Mouse (Mus musculus) embryonic facial prominence, embryonic 13.5 days (tissue): ENCODE results near the gene Hcfc1. TPM values are rescaled to one million over a fixed set of nuclear protein-coding genes. Genes with fewer than 3 reads are reported as not detected.

ENCODE experiments used
- ATAC-seq: fragments of 200-750 bp; cut with Nextera tagmentation; 2 replicates; pipeline ENCODE4 v1.8.0; 2017; ENCODE audit warnings: low read depth; ENCODE audit not compliant: insufficient number of reproducible peaks, insufficient read depth, low FRiP score, low TSS enrichment
- H3K27ac ChIP-seq: fragments of 300-500 bp; sonication (generic); 2 replicates; pipeline ENCODE4 v1.5.1; 2015; ENCODE audit warnings: moderate library complexity, mild to moderate bottlenecking, inconsistent platforms
- H3K27me3 ChIP-seq: fragments of 300-500 bp; sonication (generic); 2 replicates; pipeline ENCODE4 v1.6.1; 2015; ENCODE audit warnings: mild to moderate bottlenecking, inconsistent platforms
- H3K36me3 ChIP-seq: fragments of 300-500 bp; sonication (generic); 2 replicates; pipeline ENCODE4 v1.6.1; 2015; ENCODE audit warnings: mild to moderate bottlenecking, inconsistent platforms
- H3K4me1 ChIP-seq: fragments of 300-500 bp; sonication (generic); 2 replicates; pipeline ENCODE4 v1.6.1; 2015; ENCODE audit warnings: inconsistent platforms
- H3K4me2 ChIP-seq: fragments of 300-500 bp; sonication (generic); 2 replicates; pipeline ENCODE4 v1.6.1; 2015; ENCODE audit warnings: moderate library complexity, mild to moderate bottlenecking, inconsistent platforms
- H3K4me3 ChIP-seq: fragments of 300-500 bp; sonication (generic); 2 replicates; pipeline ENCODE4 v1.5.1; 2015; ENCODE audit warnings: mild to moderate bottlenecking, inconsistent platforms
- H3K9ac ChIP-seq: fragments of 300-500 bp; sonication (generic); 2 replicates; pipeline ENCODE4 v1.6.1; 2015; ENCODE audit warnings: mild to moderate bottlenecking, inconsistent platforms
- H3K9me3 ChIP-seq: fragments of 300-500 bp; sonication (generic); 2 replicates; pipeline ENCODE4 v1.6.1; 2016; ENCODE audit warnings: inconsistent platforms
- WGBS: fragments of 180-500 bp; shearing (Covaris S2); methylation state at CpG from one replicate; pipeline ENCODE4 v1.1.7; 2015; ENCODE audit warnings: mixed read lengths; 5-methylcytosine and 5-hydroxymethylcytosine counted together
- polyA plus RNA-seq: library from polyadenylated mRNA; unstranded; fragments of >200 nt; fragmentation: Nextera tagmentation; extraction: Ambion mirVana; gene quantifications from 2 replicates; pipeline ENCODE4 v1.2.1, GENCODE M21; 2015

The Hcfc1 gene
- polyA plus RNA-seq, 1 experiment from 2014 or later: 65.4 TPM

DNA sequence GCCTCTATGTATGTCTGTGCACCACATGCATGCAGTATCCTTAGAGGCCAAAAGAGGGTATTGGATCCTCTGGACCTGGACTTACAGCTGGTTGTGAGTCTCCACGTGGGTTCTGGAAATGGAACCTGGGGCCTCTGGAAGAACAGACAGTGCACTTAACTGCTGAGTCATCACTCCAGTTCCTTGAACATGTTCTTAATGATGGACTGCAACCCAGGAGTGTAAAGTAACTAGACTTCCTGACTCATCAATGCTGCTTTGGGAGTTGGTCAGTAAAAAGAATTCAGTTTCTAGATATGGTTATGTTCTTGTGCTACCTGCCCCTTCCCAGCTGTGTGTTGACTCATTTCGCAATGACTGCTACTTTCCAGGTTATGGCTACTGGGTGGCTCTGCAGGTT, 34.3 kb downstream of the Hcfc1 start:
- Histone ChIP-seq H3K4me2 (no peak overlapping the region), H3K36me3 (no peaks in the 10 kb centered on the region), H3K9me3 (no peaks in the 10 kb centered on the region), H3K27me3 (no peaks in the 10 kb centered on the region; the same call in 1 of the 2 replicates), H3K4me3 (no peak overlapping the region), H3K9ac (no peak overlapping the region), H3K4me1 (no peaks in the 10 kb centered on the region), H3K27ac (no peak overlapping the region)
- WGBS: 81% methylated on average over 2 of the region's 2 CpGs
- ATAC-seq: no peak

- Histone ChIP-seq H3K4me3 (peak within 1 kb of the TSS; percentile 31), H3K9ac (no peak within 1 kb of the TSS), H3K4me2 (peak within 1 kb of the TSS; percentile 48), H3K27me3 (no peaks in the 10 kb centered on the region; the same call in 1 of the 2 replicates), H3K9me3 (no peaks in the 10 kb centered on the region), H3K4me1 (no peaks in the 10 kb centered on the region), H3K27ac (no peak within 1 kb of the TSS), H3K36me3 (no peaks in the 10 kb centered on the region)
- peak; percentile 62; the same call in 1 of the 2 replicates for ATAC-seq
- 38% methylated on average over 17 of the region's 17 CpGs for WGBS
These were observed 35.6 kb downstream of the Hcfc1 start, which contains the start of gene Renbp for GRCm38 (mm10) chrX:73930402-73931062. Renbp (minus strand) TSS chrX:73930850.

GRCm38 (mm10) chrX:73922550-73922882, 43.6 kb downstream of the Hcfc1 start:
- Histone ChIP-seq H3K9ac (peak overlapping the region; percentile 80), H3K27ac (0 out of 2 replicates have a peak overlapping the region, but pooled peaks have one; percentile 75)

GRCm38 (mm10) chrX:73921823-73922549, 44.2 kb downstream of the Hcfc1 start, which contains the start of the genes Arhgap4 and Naa10:
Arhgap4 (minus strand) TSS chrX:73921870.
Naa10 (minus strand) TSS chrX:73921944.
- Histone ChIP-seq H3K9ac (peak within 1 kb of the TSS; percentile 80), H3K4me2 (peak within 1 kb of the TSS; percentile 73), H3K9me3 (no peaks in the 10 kb centered on the region), H3K27me3 (no peaks in the 10 kb centered on the region), H3K4me1 (no peaks in the 10 kb centered on the region), H3K27ac (peak within 1 kb of the TSS; percentile 76), H3K4me3 (peak within 1 kb of the TSS; percentile 56), H3K36me3 (peaks cover 18% of the 10 kb centered on the region)
- WGBS: 22% methylated on average over 43 of the region's 43 CpGs
- ATAC-seq: peak; percentile 95

More at GRCm38 (mm10) chrX:73922550-73922882, 43.6 kb downstream of the Hcfc1 start:
- H3K4me3 ChIP-seq: peak overlapping the region; percentile 56
- peaks cover 13% of the 10 kb centered on the region for H3K36me3 ChIP-seq
- no peaks in the 10 kb centered on the region for H3K4me1 ChIP-seq
- H3K4me2 ChIP-seq: peak overlapping the region; percentile 73
- no peak for ATAC-seq
- no peaks in the 10 kb centered on the region for H3K27me3 ChIP-seq
- no peaks in the 10 kb centered on the region for H3K9me3 ChIP-seq
- 77% methylated on average over 8 of the region's 8 CpGs for WGBS

GRCm38 (mm10) chrX:73921285-73921822, 44.8 kb downstream of the Hcfc1 start:
- H3K9ac ChIP-seq: peak overlapping the region; percentile 80
- H3K4me2 ChIP-seq: peak overlapping the region; percentile 73
- peaks cover 18% of the 10 kb centered on the region for H3K36me3 ChIP-seq
- peak overlapping the region; percentile 76 for H3K27ac ChIP-seq
- H3K4me1 ChIP-seq: no peaks in the 10 kb centered on the region
- H3K27me3 ChIP-seq: no peaks in the 10 kb centered on the region
- ATAC-seq: no peak
- H3K4me3 ChIP-seq: peak overlapping the region; percentile 56
- 30% methylated on average over 34 of the region's 34 CpGs for WGBS
- no peaks in the 10 kb centered on the region for H3K9me3 ChIP-seq

- Histone ChIP-seq H3K9me3 (no peaks in the 10 kb centered on the region), H3K4me2 (no peak overlapping the region), H3K27me3 (no peaks in the 10 kb centered on the region), H3K27ac (no peak overlapping the region), H3K9ac (no peak overlapping the region), H3K36me3 (peaks cover 18% of the 10 kb centered on the region), H3K4me1 (no peaks in the 10 kb centered on the region), H3K4me3 (no peak overlapping the region)
- ATAC-seq: no peak
- WGBS: 81% methylated on average over 5 of the region's 5 CpGs
These were observed 47.5 kb downstream of the Hcfc1 start for GRCm38 (mm10) chrX:73918631-73919030.

DNA sequence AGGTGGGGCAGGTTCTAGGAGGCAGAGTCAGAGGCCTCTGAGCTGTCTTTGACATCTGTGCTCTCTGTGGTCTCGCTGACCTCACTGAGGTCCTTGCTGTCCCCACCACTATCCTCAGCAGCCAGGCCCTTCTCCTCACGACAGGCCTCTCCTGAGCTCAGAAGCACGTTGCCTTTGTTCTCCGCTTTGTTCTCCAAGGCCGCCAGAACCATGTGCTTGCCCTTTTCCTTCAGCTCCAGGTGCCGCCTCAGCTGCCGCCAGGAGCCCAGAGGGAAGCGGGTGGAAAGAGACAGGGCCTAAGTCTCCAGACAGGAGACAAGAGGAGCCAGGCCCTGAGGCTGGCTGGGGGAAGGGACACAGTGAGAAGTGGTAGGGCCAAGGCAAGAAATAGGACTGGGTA, 49.2 kb downstream of the Hcfc1 start:
- no peak for ATAC-seq
- 81% methylated on average over 8 of the region's 8 CpGs for WGBS
- no peaks in the 10 kb centered on the region for H3K4me1 ChIP-seq
- H3K9me3 ChIP-seq: no peaks in the 10 kb centered on the region
- H3K4me3 ChIP-seq: no peak overlapping the region
- peaks cover 18% of the 10 kb centered on the region for H3K36me3 ChIP-seq
- no peak overlapping the region for H3K9ac ChIP-seq
- no peak overlapping the region for H3K4me2 ChIP-seq
- H3K27ac ChIP-seq: no peak overlapping the region
- no peaks in the 10 kb centered on the region for H3K27me3 ChIP-seq

GRCm38 (mm10) chrX:73914827-73915703, 51.1 kb downstream of the Hcfc1 start:
- peaks cover 18% of the 10 kb centered on the region for H3K36me3 ChIP-seq
- peak overlapping the region; percentile 78 for H3K27ac ChIP-seq
- no peak overlapping the region for H3K9ac ChIP-seq
- 25% methylated on average over 31 of the region's 31 CpGs for WGBS
- no peaks in the 10 kb centered on the region for H3K9me3 ChIP-seq
- H3K27me3 ChIP-seq: peaks cover 13% of the 10 kb centered on the region
- peak overlapping the region; percentile 50 for H3K4me2 ChIP-seq
- ATAC-seq: peak; percentile 93
- H3K4me1 ChIP-seq: no peaks in the 10 kb centered on the region
- peak overlapping the region; percentile 20 for H3K4me3 ChIP-seq

- Histone ChIP-seq H3K9me3 (no peaks in the 10 kb centered on the region), H3K4me2 (peak overlapping the region; percentile 53), H3K27ac (no peak overlapping the region), H3K27me3 (peaks cover 13% of the 10 kb centered on the region), H3K4me3 (no peak overlapping the region), H3K9ac (no peak overlapping the region), H3K4me1 (no peaks in the 10 kb centered on the region), H3K36me3 (no peaks in the 10 kb centered on the region)
- ATAC-seq: no peak
- WGBS: 87% methylated on average over 2 of the region's 2 CpGs
These were observed 54.6 kb downstream of the Hcfc1 start for GRCm38 (mm10) chrX:73911588-73911987.

DNA sequence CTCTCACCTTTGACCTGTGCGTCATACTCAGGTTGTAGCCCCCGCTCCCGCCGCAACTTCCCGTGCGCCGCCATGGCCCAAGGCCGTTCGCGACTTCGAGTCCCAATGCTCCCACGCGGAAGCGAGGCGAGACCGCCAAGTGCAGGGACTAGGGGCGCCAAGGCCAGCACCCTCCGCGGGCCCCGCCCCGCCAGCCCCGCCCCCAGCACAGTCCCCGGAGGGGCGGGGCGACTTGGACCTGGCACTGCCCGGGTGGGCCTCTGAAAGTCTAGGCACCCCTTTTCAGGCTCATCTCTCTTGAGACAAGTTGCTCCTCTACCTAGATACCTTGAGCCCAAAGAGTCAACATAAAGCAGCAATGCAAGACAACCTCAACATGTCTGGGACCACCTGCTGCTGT, 55.0 kb downstream of the Hcfc1 start:
- Histone ChIP-seq H3K4me1 (no peaks in the 10 kb centered on the region), H3K9ac (no peak overlapping the region), H3K4me2 (peak overlapping the region; percentile 53), H3K27me3 (peaks cover 13% of the 10 kb centered on the region), H3K4me3 (peak overlapping the region; percentile 24), H3K36me3 (no peaks in the 10 kb centered on the region), H3K27ac (no peak overlapping the region), H3K9me3 (no peaks in the 10 kb centered on the region)
- ATAC-seq: no peak
- WGBS: 14% methylated on average over 24 of the region's 26 CpGs

DNA sequence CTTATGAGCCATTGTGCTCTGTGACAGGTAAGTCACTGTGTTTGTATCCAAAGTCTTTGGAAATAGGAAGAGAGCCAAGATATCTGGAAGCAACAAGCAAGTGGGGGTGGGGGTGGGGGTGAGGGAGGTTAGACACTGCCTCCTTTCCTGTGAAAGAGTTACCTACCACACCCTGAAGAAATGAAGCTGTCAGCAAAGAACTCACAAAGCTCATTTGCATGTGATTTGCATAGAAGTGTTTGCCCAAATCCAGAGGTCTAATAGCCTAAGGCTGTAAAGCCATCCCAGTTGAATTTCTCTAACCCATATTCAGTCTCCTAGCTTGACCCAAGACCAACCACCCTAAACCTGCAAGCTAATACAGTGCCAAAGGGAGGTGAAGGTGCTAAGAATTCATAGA, 55.7 kb downstream of the Hcfc1 start:
- no peaks in the 10 kb centered on the region for H3K4me1 ChIP-seq
- peak overlapping the region; percentile 24; the same call in 1 of the 2 replicates for H3K4me3 ChIP-seq
- no peak for ATAC-seq
- no peaks in the 10 kb centered on the region for H3K36me3 ChIP-seq
- peaks cover 13% of the 10 kb centered on the region for H3K27me3 ChIP-seq
- peak overlapping the region; percentile 53; the same call in 1 of the 2 replicates for H3K4me2 ChIP-seq
- no peaks in the 10 kb centered on the region for H3K9me3 ChIP-seq
- no peak overlapping the region for H3K27ac ChIP-seq
- no peak overlapping the region for H3K9ac ChIP-seq
